Mouse (Mus musculus) hindbrain, postnatal 0 days (tissue): ENCODE results near the gene Pja2. TPM values are rescaled to one million over a fixed set of nuclear protein-coding genes. Genes with fewer than 3 reads are reported as not detected.
"Not testable (repeated sequence)": the region's sequence is repeated elsewhere in the genome, so short reads cannot be mapped to it uniquely, and the experiment has no call there.

ENCODE experiments used
- ATAC-seq: fragments of 200-750 bp; cut with Nextera tagmentation; 2 replicates; pipeline ENCODE4 v1.8.0; 2017; ENCODE audit warnings: mild to moderate bottlenecking, moderate TSS enrichment, moderate library complexity
- DNase-seq: peaks from one replicate; pipeline ENCODE4 v3.0.0-alpha.2; 2015; ENCODE audit warnings: low spot score
- H3K27ac ChIP-seq: fragments of 300-500 bp; sonication (generic); 2 replicates; pipeline ENCODE4 v1.5.1; 2014; ENCODE audit warnings: mild to moderate bottlenecking
- H3K27me3 ChIP-seq: fragments of 300-500 bp; sonication (generic); 2 replicates; pipeline ENCODE4 v1.6.1; 2014; ENCODE audit warnings: low read length, mixed read lengths; ENCODE audit not compliant: insufficient read depth
- H3K36me3 ChIP-seq: fragments of 300-500 bp; sonication (generic); 2 replicates; pipeline ENCODE4 v1.6.1; 2014; ENCODE audit warnings: low read length, mixed read lengths; ENCODE audit not compliant: insufficient read depth
- H3K4me1 ChIP-seq: fragments of 300-500 bp; sonication (generic); 2 replicates; pipeline ENCODE4 v1.6.1; 2014; ENCODE audit warnings: antibody characterized with exemption, low read length, mixed read lengths; ENCODE audit not compliant: insufficient read depth
- H3K4me2 ChIP-seq: fragments of 300-500 bp; sonication (generic); 2 replicates; pipeline ENCODE4 v1.6.1; 2014; ENCODE audit warnings: low read depth, mild to moderate bottlenecking, low read length, moderate library complexity, mixed read lengths
- H3K4me3 ChIP-seq: fragments of 300-500 bp; sonication (generic); 2 replicates; pipeline ENCODE4 v1.5.1; 2014; ENCODE audit warnings: low read length
- H3K9ac ChIP-seq: fragments of 300-500 bp; sonication (generic); replicated peaks from 2 replicates; pipeline ENCODE4 v1.6.1; 2014; ENCODE audit warnings: mild to moderate bottlenecking, low read length, moderate library complexity, mixed read lengths
- H3K9me3 ChIP-seq: fragments of 300-500 bp; sonication (generic); 2 replicates; pipeline ENCODE4 v1.6.1; 2016; ENCODE audit warnings: low read length, mixed read lengths
- CTCF ChIP-seq: IDR thresholded peaks from 2 replicates; pipeline ENCODE4 v1.5.1; 2016; ENCODE audit warnings: antibody characterized with exemption, control low read depth, low read depth
- WGBS: fragments of 180-500 bp; shearing (Covaris S2); extraction: QIAGEN DNeasy Blood & Tissue Kit; methylation state at CpG from one replicate; pipeline ENCODE4 v1.1.7; 2014; 5-methylcytosine and 5-hydroxymethylcytosine counted together
- polyA plus RNA-seq: library from polyadenylated mRNA; unstranded; fragments of >200 nt; fragmentation: Nextera tagmentation; extraction: Ambion mirVana; gene quantifications from 2 replicates; pipeline ENCODE4 v1.2.1, GENCODE M21; 2015
- total RNA-seq: library from RNA; depleted of rRNA; stranded (reverse); fragments of >200 nt; gene quantifications from 2 replicates; pipeline ENCODE4 v1.2.3, GENCODE M21; 2014

Pja2 gene
- total and polyA plus RNA-seq, 2 experiments from 2014 or later: 160 to 204 TPM

- no peak for TF ChIP-seq CTCF
- Histone ChIP-seq H3K9me3 (no peaks in the 10 kb centered on the region), H3K4me3 (no peak overlapping the region), H3K27me3 (no peaks in the 10 kb centered on the region), H3K4me2 (no peak overlapping the region), H3K9ac (no peak overlapping the region), H3K27ac (no peak overlapping the region), H3K4me1 (no peaks in the 10 kb centered on the region), H3K36me3 (peaks cover 20% of the 10 kb centered on the region)
- ATAC-seq (no peak), DNase-seq (no peak)
- WGBS: 82% methylated on average over 7 of the region's 7 CpGs
These were observed 43.7 kb downstream of the Pja2 start for GRCm38 (mm10) chr17:64288000-64288399.

GRCm38 (mm10) chr17:64286836-64287235 lies 44.9 kb downstream of the Pja2 start:
- Histone ChIP-seq H3K27ac (no peak overlapping the region), H3K9ac (no peak overlapping the region), H3K36me3 (peaks cover 24% of the 10 kb centered on the region), H3K9me3 (no peaks in the 10 kb centered on the region), H3K4me3 (no peak overlapping the region), H3K4me1 (no peaks in the 10 kb centered on the region), H3K4me2 (no peak overlapping the region), H3K27me3 (no peaks in the 10 kb centered on the region)
- WGBS: 79% methylated on average over 3 of the region's 3 CpGs
- no peak for TF ChIP-seq CTCF
- ATAC-seq (no peak), DNase-seq (no peak)

GRCm38 (mm10) chr17:64281368-64281767 lies 50.3 kb downstream of the Pja2 start:
- H3K36me3 ChIP-seq: peaks cover 27% of the 10 kb centered on the region
- not testable (repeated sequence) for DNase-seq
- 58% methylated on average over 3 of the region's 3 CpGs for WGBS

GRCm38 (mm10) chr17:64277649-64278212 lies 54.0 kb downstream of the Pja2 start:
- Histone ChIP-seq H3K4me3 (no peak overlapping the region), H3K27me3 (no peaks in the 10 kb centered on the region), H3K9ac (no peak overlapping the region), H3K4me1 (no peaks in the 10 kb centered on the region), H3K36me3 (peaks cover 11% of the 10 kb centered on the region; the same call in 1 of the 2 replicates), H3K27ac (no peak overlapping the region), H3K9me3 (no peaks in the 10 kb centered on the region), H3K4me2 (no peak overlapping the region)
- TF ChIP-seq CTCF: no peak
- no peak for ATAC-seq
- WGBS: 69% methylated on average over 9 of the region's 9 CpGs
- no peak for DNase-seq

More at GRCm38 (mm10) chr17:64281368-64281767, 50.3 kb downstream of the Pja2 start:
- H3K9me3 ChIP-seq, ATAC-seq, H3K27me3 ChIP-seq, H3K27ac ChIP-seq, H3K4me1 ChIP-seq, H3K9ac ChIP-seq, H3K4me2 ChIP-seq, H3K4me3 ChIP-seq: not testable (repeated sequence)

GRCm38 (mm10) chr17:64276666-64277065 lies 55.0 kb downstream of the Pja2 start:
- 0 out of 2 replicates have a peak, but pooled peaks cover 7% of the 10 kb centered on the region for H3K36me3 ChIP-seq
- no peak overlapping the region for H3K9ac ChIP-seq
- TF ChIP-seq CTCF: no peak
- DNase-seq (no peak), ATAC-seq (no peak)
- no peaks in the 10 kb centered on the region for H3K4me1 ChIP-seq
- H3K4me3 ChIP-seq: no peak overlapping the region
- no peaks in the 10 kb centered on the region for H3K27me3 ChIP-seq
- 93% methylated on average over 5 of the region's 5 CpGs for WGBS
- no peak overlapping the region for H3K4me2 ChIP-seq
- no peak overlapping the region for H3K27ac ChIP-seq
- H3K9me3 ChIP-seq: no peaks in the 10 kb centered on the region

DNA sequence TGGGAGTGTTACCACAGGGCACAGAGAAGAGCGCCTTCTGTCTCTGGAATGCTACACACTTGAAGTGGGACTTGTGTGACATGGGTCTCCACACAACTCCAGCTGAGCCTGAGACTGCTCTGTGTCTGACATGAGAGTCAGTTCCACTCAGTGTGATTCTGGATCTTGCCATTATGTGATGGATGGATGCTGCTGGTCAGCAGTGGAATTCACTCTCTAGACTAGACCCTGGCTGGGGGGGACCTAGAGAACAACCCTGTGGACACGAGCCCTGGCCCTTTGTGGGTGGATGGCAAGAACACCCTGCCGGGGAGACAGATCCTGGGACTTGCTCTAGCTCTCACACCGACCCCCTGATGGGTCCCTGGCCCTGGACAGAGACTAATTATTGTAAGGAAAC lies 56.5 kb downstream of the Pja2 start:
- Histone ChIP-seq H3K27me3 (no peaks in the 10 kb centered on the region), H3K4me1 (no peaks in the 10 kb centered on the region), H3K36me3 (0 out of 2 replicates have a peak, but pooled peaks cover under 1% of the 10 kb centered on the region), H3K4me3 (no peak overlapping the region), H3K9me3 (no peaks in the 10 kb centered on the region), H3K4me2 (no peak overlapping the region), H3K27ac (no peak overlapping the region), H3K9ac (no peak overlapping the region)
- DNase-seq (no peak), ATAC-seq (no peak)
- TF ChIP-seq CTCF: no peak
- 83% methylated on average over 4 of the region's 4 CpGs for WGBS

DNA sequence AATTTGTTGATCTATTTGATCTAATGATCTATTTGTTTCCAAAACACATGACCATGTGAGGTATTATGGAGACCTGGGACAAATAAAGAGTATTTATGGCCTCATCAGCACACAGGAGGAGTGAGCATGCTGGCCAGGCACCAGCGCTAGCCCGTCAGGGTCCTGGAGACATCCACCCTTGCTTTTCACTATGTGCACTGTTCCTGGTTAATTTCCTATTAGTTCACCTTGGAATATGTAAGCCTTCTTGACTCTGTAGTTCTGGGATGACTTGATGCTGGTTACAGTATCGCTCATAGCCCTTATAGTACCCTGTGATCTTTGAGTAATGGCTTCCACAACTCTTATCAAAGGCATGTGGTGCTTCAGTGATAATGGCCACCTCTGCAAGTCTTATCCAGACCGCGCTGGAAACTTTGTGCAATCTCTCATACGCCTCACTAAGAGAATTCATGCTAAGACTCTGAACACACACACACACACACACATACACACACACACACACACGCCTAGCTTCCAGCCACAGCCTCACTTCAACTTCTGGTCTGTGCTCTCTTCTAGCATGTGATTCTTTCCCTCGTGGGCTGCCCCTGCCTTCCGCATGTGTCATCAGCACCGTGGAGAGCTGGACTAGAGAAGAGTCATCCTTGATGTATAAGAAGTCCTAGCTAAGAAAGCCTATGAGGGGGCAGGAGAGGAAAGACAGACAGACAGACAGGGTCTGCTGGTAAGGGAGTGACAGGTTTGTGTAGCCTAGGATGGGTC lies 57.2 kb downstream of the Pja2 start:
- no peak; the same call in 1 of the 2 replicates for ATAC-seq
- DNase-seq: no peak
- Histone ChIP-seq H3K27ac (no peak overlapping the region), H3K4me1 (no peaks in the 10 kb centered on the region), H3K4me2 (no peak overlapping the region), H3K36me3 (no peaks in the 10 kb centered on the region), H3K27me3 (no peaks in the 10 kb centered on the region), H3K9ac (no peak overlapping the region), H3K4me3 (no peak overlapping the region), H3K9me3 (no peaks in the 10 kb centered on the region)
- no peak for TF ChIP-seq CTCF
- whole genome bisulfite sequencing: 92% methylated on average over 10 of the region's 10 CpGs
